Comparison of ENCODE assay signal across 8 mouse cellular contexts in the genomic region with DNA sequence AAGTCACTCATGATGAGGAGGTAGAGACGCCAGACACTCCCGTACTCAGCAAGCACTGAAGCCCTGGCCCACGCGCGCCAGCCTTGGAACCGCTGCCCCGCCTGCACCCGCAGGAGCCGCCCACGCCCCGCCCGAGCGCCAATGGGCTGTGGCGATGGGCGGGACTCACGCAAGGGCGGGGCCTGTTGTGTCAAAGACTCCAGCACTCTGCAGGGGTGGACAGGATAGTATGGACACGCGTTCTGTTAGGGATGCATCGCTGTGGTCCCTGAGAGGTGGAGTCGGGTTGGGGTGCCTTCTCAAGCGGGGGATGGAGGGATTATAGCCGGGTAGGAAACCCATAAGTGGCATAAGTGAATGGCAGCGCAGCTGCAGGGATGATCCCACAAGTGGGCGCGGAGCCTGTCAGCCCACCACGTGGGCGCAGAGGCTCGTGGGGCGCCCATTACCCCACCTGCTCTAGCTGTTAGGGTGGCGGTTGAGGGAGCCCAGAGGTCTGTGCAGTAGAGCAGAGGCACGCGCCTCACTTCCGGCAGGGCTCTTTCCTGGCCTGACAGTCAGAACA. TPM values are rescaled to one million over a fixed set of nuclear protein-coding genes. Genes with fewer than 3 reads are reported as not detected.
A peak's percentile ranks its signal among the peaks of the same experiment; 100 is the strongest.
DNase-seq lines count a peak whose midpoint lies in the region; ATAC-seq lines count a peak whose summit lies in the region.

A gene (minus strand): TSS at position 109 of the 565 bp plus-strand sequence.

- peak; percentile 90 for DNase-seq in NIH3T3 (ENCODE audit: low read depth)
- peak; percentile 93 to 94 for DNase-seq in cerebellum, postnatal 14 days
- peak; percentile 86 to 88 for DNase-seq in frontal cortex, postnatal 25 days (ENCODE audit: low spot score in 2 of 2)
- DNase-seq in hindbrain, embryonic 14.5 days (ENCODE audit: low spot score): peak; percentile 88
- DNase-seq in layer of hippocampus, postnatal 36 days: peak; percentile 91 to 93
- DNase-seq in lung, postnatal 36 days: peak; percentile 95
- peak; percentile 94 for DNase-seq in retina, postnatal 1 day
- peak; percentile 85 to 88 for DNase-seq in urinary bladder, adult 18-20 months (ENCODE audit: low spot score in 2 of 2)

- H3K27me3 ChIP-seq in hindbrain, embryonic 14.5 days (ENCODE audit: control insufficient read depth, insufficient read depth, low read length): no peaks in the 10 kb centered on the region

- no peaks in the 10 kb centered on the region for H3K36me3 ChIP-seq in hindbrain, embryonic 14.5 days (replicated peaks; ENCODE audit: control insufficient read depth, insufficient read depth)

- H3K4me3 ChIP-seq in hindbrain, embryonic 14.5 days (replicated peaks; ENCODE audit: low read length): peak within 1 kb of the TSS; percentile 70

- ATAC-seq in hindbrain, embryonic 14.5 days (ENCODE audit: low FRiP score): peak; percentile 95

- peak within 1 kb of the TSS; percentile 72 for H3K27ac ChIP-seq in hindbrain, embryonic 14.5 days

- H3K9ac ChIP-seq in hindbrain, embryonic 14.5 days: peak within 1 kb of the TSS; percentile 77

- H3K4me1 ChIP-seq in hindbrain, embryonic 14.5 days (replicated peaks; ENCODE audit: control insufficient read depth, insufficient read depth, low read length): no peaks in the 10 kb centered on the region; the same call in 1 of the 2 replicates

- H3K4me2 ChIP-seq in hindbrain, embryonic 14.5 days (replicated peaks): peak within 1 kb of the TSS; percentile 96

- no peaks in the 10 kb centered on the region for H3K9me3 ChIP-seq in hindbrain, embryonic 14.5 days (ENCODE audit: control insufficient read depth, low read length)

- 2% methylated on average over 34 of the region's 34 CpGs for WGBS in hindbrain, embryonic 14.5 days

RNA-seq across cellular contexts. Expression of the gene that starts here (rescaled TPM):
- 348 and 378 TPM in 2 replicates for polyA plus RNA-seq in hindbrain, embryonic 14.5 days (2014; fragmentation: Nextera tagmentation; extraction: Ambion mirVana)
- 100 to 1,000 TPM; 199 to 210 TPM for total RNA-seq in layer of hippocampus, postnatal 36 days (2021)

Comparison
In these comparisons a context has a peak if more than half of its experiments do, and no peak if none do; other contexts are left out.
1. Peak in every context shown above with its lines: DNase-seq, ATAC-seq, H3K4me3 ChIP-seq and H3K27ac ChIP-seq.